Mouse (Mus musculus) adipocyte (in vitro differentiated cells): ENCODE results near the gene Hist1h2ac.
"Not testable (repeated sequence)": the region's sequence is repeated elsewhere in the genome, so short reads cannot be mapped to it uniquely, and the experiment has no call there.

Experiments used
- DNase-seq: peaks from one replicate; pipeline ENCODE4 v3.0.0-alpha.2; 2016; ENCODE audit warnings: low spot score

Gene Hist1h2ac

GRCm38 (mm10) chr13:23683755-23684281, at the start of gene Hist1h2ac, which contains the start of gene Hist1h2bc:
Gene Hist1h2ac (minus strand): TSS chr13:23683948.
Gene Hist1h2bc (plus strand): TSS chr13:23684199.
- peak; percentile 97 for DNase-seq

- DNase-seq: peak; percentile 68
Measured at GRCm38 (mm10) chr13:23732156-23732804, 48.5 kb upstream of the Hist1h2ac start.

- peak; percentile 76 for DNase-seq
Measured at GRCm38 (mm10) chr13:23730479-23730878, 46.7 kb upstream of the Hist1h2ac start.

DNA sequence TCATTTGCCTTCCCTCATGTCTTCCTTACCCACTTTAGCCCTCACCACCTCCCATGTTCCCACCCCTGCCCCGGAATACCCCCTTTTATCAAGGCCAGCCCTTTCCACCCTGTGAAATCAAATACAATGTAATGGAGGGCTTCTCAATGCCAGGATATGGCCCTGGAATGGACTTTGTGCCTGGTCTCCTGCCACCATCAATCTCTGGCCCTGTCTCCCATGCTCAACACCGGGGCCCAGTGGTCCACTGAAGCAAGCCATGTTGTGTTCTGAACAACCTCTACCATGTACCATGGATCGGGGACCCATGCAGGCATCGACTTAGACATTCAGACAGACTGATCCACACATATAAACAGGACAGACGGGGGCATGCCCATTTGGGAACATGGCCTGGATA, 46.0 kb upstream of the Hist1h2ac start:
- DNase-seq: no peak

DNA sequence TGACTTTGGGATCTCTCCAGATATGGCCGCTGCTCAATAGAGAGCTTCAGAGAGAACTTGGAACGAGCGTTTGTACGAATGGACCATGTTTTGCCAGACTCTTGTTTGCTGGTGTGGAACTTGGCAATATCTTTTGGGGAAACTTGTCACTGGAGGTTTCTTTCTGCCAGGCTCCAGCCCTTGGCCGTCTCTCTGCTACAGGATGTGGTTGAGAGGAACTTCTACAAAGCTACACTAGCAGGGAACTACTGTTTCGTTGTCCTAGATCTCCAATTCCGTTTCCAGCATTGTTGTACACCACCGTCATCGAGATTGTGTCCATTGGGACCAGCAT, 45.4 kb upstream of the Hist1h2ac start:
- DNase-seq: no peak

- DNase-seq: no peak
Measured at GRCm38 (mm10) chr13:23728472-23729191, 44.9 kb upstream of the Hist1h2ac start.

GRCm38 (mm10) chr13:23725213-23725612, 41.5 kb upstream of the Hist1h2ac start:
- no peak for DNase-seq

- DNase-seq: no peak
Measured at GRCm38 (mm10) chr13:23724239-23724638, 40.5 kb upstream of the Hist1h2ac start.

DNA sequence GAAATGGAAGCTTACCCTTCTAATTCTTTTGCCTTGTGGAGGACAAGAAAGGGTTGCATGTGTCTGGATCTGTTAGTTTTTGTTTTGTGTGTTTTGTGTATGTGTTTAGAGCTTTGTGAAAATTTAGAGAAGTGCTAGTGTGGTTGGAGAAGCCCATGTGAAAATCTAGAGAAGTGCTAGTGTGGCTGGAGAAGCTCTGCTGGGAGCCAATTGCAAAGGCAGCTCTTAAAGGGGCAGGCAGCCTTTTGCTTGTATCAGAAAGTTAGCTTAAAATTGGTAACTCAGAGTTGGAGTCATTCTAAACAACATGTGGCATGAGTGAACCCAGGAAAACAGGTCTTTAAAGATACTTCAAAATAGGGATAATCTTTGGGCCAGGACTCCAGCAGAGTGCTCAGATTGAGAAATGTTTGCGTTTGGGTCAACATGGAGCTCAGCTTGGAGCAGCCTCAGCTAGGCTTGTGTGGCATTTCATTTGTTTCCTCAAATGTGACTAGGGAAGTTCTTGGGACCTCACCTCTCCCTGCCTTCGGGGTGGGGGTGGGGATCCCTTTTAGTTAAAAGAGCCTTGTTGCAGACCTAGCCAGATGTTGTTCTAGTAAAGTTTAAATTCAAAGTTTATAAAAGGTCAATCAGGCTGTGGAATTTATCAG, 34.0 kb upstream of the Hist1h2ac start:
- DNase-seq: not testable (repeated sequence)

- no peak for DNase-seq
Measured at GRCm38 (mm10) chr13:23717176-23717575, 33.4 kb upstream of the Hist1h2ac start.

- no peak for DNase-seq
Measured at GRCm38 (mm10) chr13:23716261-23717042, 32.7 kb upstream of the Hist1h2ac start.

DNA sequence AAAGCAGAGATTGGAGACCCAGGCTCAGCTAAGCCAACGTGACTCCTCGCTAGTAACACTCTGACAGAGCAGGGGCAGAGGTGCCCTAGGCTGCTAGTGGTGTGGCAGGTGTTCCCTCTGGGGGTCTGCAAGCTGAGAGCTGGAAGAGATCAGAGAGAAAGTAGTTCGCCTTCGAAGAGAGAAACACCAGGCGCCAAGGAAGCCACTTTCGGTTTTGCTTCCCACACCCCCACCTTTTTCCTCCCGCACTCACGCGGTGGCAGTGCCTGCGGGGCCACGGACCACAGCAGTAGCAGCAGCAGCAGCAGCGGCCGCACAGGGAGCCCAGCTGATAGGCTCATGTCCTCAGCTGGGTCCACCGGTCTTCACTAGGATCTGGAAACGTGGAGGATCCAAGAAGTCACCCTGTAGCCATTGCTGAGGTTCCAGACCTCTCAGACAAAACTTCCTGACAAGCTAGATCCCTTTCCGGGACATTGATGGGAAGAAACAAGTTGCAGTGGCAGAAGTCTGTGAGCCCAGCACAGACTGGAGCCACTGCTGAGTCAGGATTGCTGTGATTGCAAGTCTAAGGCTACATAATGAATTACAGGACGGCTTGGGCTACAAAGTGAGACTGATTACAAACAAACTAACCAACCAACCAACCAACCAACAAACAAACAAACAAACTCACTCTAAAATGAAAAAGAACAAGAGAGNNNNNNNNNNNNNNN, 26.8 kb upstream of the Hist1h2ac start, which contains the start of gene Hfe:
Gene Hfe (minus strand): TSS at position 481 of the 716 bp plus-strand sequence.
- no peak for DNase-seq

- DNase-seq: peak; percentile 57
Measured at GRCm38 (mm10) chr13:23709714-23710373, 26.1 kb upstream of the Hist1h2ac start.

DNA sequence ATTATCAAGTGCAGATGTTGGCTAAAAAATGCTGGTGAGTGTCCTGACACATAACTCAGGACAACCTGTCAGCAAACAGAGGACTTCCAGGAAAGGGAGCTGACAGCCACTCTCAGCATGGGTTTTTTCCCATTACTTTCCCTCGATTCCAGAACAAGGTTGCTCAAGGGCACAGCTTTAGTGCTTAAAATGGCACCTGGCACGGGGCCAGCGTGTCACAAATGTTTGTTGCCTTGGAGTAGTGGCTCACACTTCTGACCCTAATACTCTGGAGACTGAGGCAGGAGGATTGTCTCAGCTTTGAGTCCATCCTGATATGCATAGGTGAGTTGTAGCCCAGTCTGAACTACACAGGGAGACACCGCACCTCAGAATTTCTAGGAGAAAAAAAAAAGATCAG, 24.9 kb upstream of the Hist1h2ac start:
- DNase-seq: no peak

- no peak for DNase-seq
Measured at GRCm38 (mm10) chr13:23708041-23708440, 24.3 kb upstream of the Hist1h2ac start.

DNA sequence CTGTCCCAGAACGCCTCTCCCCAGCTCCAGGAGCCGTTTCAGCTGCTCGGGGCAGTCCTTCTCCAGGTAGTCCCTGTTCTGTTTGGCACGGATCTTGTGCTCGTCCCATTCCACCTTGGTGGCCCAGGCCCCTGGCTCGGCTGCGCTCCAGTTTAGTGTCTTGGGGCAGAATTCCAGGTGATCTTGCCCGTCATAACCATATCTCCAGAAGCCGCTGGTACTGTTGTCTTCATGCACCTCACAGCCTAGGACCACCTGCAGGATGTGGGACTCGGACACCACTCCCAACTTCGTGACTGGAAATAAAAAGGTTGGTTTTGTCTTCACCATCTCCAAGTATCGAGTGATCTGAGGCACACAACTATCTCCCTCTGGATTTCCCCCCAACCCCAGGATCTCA, 23.0 kb upstream of the Hist1h2ac start:
- no peak for DNase-seq

DNA sequence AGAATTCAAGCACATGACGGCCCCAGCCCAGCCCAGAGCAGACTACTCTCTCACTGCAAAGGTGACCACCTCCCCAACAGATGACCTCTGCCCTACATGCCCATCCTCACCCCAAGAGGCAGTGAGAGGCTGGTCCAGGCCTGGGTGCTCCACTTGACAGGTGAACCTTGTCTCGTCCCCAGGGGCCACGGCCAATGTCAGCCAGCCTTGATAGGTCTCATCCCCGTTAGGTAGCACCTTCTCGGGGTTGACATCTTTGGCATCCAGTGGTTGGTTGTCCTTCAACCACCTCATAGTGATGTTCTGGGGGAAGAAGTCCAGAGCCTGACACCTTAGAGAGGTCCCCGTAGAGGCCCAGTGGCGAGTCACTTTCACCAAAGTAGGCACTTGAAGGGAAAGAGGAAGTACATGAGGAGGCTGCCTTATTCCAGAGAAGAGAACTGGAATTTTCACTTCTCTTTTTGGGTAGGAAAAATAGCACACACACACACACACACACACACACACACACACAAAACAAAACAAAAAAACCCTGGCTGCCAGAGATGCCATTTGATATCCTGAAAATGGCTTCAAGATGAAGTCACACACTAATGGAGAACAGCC, 22.1 kb upstream of the Hist1h2ac start:
- DNase-seq: no peak

- not testable (repeated sequence) for DNase-seq
Measured at GRCm38 (mm10) chr13:23702801-23703200, 19.1 kb upstream of the Hist1h2ac start.

DNA sequence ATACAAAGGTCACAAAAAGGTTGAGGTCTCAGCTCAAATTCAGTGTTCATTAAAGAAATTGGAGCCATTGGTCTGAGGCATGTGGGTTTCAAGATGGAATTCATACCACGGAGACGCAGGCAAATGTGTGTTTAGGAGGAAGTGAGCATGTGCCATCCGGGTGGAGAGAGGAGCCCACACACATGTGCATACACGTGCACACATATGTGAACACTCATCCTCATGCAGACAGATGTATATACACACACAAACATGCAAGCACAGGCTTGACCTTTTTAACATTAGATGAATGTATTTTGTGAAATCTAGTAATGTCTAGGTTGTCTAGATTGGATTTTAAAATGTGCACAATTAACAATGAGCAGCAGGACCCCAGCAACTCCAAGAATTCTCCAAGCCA, 18.5 kb upstream of the Hist1h2ac start:
- DNase-seq: no peak

DNA sequence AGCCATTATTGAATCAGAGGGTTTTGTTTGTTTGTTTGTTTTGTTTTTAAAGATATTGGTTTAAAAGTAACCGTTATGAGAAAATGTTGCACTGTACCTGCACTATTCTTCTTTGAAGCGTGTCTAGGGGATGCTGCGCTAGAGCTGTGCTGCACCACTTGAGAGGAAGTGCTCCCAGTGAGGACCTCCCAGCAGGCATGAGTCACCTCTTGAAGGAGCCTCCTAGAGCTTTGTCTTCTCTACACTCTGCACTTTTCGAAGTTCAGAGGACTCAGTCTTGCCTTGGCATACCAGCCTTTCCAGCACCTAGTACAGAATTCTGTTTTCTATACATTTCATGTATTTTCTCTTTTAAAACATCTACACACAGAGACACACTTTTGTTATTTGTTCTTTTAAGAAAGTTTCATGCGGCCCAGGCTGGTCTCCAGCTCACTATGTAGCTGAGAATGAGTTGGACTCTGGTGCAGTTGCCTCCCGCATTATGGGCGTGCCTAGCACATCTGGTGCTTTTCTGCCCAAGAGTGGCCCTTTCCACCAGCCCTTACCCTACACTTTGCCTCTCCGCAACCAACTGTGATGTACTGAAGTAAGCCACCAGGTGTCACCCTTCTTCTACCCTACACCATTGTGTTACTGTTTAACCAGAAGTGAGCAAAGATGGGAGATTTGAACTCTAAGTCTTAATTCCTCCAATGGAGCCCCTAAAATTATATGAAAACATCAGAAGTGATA, 17.2 kb upstream of the Hist1h2ac start:
- DNase-seq: peak; percentile 86
